Mouse (Mus musculus): ENCODE data around the gene Scn5a.

- TF ChIP-seq MAZ (IDR thresholded peaks at IDR 0.05; ENCODE audit: low read depth, low read length) (no peak), POLR2A (IDR thresholded peaks at IDR 0.05; ENCODE audit: low read depth, low read length) (no peak)
Measured at GRCm38 (mm10) chr9:119515454-119515853, 63.4 kb downstream of the Scn5a start.

All from CH12.LX (cell line).